Mouse (Mus musculus): ENCODE data around the gene Dll4. TPM values are rescaled to one million over a fixed set of nuclear protein-coding genes. Genes with fewer than 3 reads are reported as not detected.
A peak's percentile ranks its signal among the peaks of the same experiment; 100 is the strongest.

The Dll4 gene
- total RNA-seq (2021) = 1 to 10 TPM; 2.3 to 4.0 TPM

DNA sequence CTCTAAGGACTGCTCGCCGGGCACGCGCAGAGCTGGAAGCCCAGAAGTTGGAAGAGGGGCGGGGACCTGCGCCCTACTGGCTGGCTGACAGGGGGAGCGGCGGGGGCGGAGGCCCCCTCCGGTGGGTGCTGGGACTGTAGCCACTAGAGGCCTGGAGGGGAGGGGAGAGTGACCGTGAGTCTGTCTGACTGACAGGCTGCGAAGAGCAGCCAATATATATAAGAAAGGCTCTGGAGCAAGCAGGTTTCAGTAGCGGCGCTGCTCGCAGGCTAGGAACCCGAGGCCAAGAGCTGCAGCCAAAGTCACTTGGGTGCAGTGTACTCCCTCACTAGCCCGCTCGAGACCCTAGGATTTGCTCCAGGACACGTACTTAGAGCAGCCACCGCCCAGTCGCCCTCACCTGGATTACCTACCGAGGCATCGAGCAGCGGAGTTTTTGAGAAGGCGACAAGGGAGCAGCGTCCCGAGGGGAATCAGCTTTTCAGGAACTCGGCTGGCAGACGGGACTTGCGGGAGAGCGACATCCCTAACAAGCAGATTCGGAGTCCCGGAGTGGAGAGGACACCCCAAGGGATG, at the start of gene Dll4:
Gene Dll4 (plus strand): TSS at position 217 of the 576 bp plus-strand sequence.
- intact Hi-C loops (cut with DNase I) = no loop called here
- no peak for DNase-seq (ENCODE audit: low spot score in 2 of 2)

DNA sequence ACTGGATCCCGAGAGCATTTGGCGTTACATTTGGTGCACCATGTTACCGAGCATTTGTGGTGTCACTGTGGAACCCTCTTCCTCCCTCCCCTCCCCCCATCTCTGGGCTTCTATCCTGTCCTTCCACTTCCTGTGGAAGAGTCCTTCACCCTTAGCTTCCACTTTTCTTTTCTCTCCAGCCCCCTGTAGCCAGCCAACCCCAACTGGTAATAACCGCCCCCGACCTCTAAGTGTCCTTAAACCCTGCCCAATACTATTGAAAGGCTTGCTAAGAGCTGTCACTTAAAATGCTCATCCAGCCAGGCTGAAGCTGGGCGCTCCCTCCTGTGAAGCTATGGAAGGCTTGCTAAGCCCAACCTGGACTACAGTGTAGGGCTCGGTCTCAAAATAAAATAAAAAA, 48.7 kb upstream of the Dll4 start:
- intact Hi-C loops (cut with DNase I) = no loop called here
- no peak for DNase-seq (ENCODE audit: low spot score in 2 of 2)

DNA sequence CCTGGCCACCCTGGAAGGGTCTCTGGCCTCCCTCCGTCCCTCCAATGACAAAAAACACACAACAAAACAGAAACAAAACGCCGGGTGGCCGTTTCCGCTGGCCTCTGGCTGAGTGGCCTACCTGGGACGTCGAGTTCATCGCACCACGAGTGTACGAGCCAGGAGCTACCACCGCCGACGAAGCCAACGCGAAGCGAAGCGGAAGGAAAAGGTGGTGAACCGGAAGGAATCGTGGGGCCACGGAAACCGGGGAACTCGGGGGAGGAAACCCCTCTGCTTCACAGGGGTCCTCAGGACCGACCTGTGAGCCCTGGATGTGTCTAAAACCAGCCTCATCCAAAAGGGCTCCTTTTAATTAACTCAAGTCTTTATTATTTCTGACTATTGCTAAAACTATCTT, 47.8 kb upstream of the Dll4 start:
- no peak for DNase-seq (ENCODE audit: low spot score in 2 of 2)
- intact Hi-C loops (cut with DNase I) = no loop called here

DNA sequence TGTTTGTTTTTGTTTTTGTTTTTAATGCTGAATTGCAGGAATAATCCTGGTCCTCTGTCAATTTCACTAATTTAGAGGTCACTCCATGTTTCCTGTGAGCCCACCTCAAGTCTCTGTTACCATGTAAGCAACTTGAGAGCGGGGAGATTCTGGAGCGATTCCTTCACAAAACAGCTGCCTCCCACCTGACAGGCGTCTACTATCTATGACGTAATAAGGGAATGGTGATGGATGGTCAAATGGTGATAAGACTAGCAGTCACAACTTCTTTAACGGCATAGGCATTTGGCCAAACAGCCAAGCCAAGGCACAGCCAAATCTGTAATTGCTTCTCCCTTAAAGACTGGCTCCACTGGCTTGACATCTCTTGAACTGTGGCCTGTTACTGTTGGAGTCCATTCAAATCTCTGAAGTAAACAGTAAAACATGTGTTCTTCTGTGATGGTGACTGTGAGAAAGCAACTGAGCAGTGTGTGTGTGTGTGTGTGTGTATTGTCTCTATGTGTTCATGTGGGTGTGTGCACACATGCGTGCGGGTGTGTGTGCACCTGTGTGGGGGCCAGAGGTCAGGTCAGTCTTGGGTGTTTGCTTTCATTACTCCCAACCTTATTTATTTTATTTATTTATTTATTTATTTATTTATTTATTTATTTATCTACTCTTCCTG, 43.6 kb upstream of the Dll4 start:
- intact Hi-C loops (cut with DNase I) = no loop called here
- DNase-seq (ENCODE audit: low spot score in 2 of 2) = no peak

DNA sequence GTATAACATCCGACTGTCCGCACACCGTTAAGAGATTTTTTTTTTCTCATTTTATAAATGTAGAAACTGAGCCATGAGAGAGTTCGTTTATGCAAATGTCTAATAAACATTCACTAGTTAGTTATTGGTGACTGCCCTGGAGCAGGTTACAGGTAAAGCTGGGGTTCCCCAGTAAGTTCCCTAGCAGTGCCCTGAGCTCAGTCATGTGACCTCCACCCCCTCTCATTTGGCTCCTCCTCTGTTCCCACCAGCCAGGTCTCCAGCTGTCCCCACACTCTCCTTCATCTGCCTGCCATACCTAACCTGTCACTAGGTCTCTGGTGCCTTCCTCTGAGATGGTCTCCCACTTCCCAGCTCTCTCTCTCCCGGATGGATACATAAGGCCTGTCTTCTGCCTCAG, 38.2 kb upstream of the Dll4 start:
- intact Hi-C loops (cut with DNase I) = no loop called here
- no peak for DNase-seq (ENCODE audit: low spot score in 2 of 2)

DNA sequence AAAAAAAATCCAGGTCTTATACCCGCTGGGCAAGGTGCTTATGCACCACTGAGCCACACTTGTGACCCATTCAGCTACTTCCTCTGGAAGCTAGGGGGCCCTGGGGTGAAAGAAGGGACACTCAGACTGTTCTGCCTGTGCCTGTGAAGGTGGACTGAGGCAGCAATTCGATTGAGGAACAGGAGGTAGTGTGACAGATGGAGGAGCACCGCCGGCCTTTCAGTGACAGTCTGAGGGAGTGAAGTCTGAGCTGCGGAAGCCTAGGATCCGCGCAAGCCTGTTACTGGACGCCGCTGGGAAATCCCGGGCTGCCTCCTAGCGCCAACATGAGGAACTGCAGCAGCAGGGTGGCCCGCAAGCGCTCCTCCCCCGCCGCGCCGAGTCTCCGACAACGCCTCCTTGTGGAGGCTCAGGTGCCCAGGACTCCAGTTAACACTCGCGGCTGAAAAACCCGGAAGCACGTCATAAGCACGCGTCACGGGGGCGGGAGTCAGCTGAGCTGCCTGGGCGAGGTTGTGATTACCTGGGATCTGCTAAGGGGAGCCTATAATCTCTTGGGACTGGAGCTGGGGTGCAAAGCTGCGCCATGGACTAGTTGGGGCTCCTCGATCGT, 37.2 kb upstream of the Dll4 start, which contains the start of gene Vps18:
Gene Vps18 (plus strand): TSS at position 471 of the 613 bp plus-strand sequence.
- intact Hi-C loops (cut with DNase I) = loop anchor here (1.0 kb wide), 2 partner anchors 38 to 80 kb away; partner anchors contain the start of genes Dnajc17 and Zfyve19

DNA sequence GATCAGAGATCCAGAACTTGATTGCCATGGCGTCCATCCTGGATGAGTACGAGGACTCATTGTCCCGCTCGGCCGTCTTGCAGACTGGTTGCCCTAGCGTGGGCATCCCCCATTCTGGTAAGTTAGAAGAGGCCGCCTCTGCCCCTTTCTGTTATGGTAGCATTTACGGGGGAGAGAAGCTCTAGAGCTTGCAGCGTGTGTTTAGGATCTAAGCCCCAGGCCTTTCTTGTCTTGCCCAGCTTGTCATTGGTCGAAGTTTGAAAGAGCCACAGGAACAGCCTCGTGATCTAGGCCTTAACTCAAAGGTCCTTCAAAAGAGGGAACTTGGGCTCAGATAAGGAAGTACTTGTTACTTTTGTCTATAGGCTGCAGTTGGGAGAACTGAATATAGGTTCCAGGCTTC, 36.6 kb upstream of the Dll4 start:
- intact Hi-C loops (cut with DNase I) = no loop called here
- DNase-seq (ENCODE audit: low spot score in 2 of 2) = peak in 1 of 2 experiments; percentile 28

More for the DNA sequence above, 37.2 kb upstream of the Dll4 start, which contains the start of gene Vps18:
- peak; percentile 99 for DNase-seq (ENCODE audit: low spot score in 2 of 2)

DNA sequence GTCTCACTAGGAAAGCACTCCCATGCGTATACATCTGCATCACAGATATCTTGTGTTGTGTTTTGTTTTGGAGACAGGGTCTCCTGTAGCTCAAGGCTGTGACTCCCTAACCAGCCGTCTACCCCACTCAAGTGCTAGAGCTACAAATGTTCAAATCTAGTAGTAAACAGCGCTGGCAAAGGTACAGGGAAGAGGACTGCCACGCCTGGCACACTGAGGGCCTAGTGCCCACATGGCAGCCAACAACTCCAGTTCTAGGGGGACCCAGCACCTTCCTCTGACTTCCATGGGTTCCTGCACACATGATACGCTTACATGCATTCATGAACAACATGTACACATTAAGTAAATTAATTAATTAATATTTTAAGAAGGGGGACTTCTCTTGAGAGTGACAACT, 33.3 kb upstream of the Dll4 start:
- DNase-seq (ENCODE audit: low spot score in 2 of 2) = no peak
- intact Hi-C loops (cut with DNase I) = no loop called here

DNA sequence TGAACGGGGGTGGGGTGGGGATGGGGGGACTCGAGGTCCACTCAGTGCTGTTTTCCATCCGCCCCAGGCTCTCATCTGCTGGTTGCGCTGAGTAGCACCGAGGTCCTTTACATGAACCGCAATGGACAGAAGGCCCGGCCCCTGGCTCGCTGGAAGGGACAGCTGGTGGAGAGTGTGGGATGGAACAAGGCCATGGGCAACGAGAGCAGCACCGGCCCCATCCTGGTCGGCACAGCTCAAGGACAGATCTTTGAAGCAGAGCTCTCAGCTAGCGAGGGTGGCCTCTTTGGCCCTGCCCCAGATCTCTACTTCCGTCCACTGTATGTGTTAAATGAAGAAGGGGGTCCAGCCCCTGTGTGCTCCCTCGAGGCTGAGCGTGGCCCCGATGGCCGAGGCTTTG, 32.7 kb upstream of the Dll4 start:
- no peak for DNase-seq (ENCODE audit: low spot score in 2 of 2)
- intact Hi-C loops (cut with DNase I) = no loop called here

DNA sequence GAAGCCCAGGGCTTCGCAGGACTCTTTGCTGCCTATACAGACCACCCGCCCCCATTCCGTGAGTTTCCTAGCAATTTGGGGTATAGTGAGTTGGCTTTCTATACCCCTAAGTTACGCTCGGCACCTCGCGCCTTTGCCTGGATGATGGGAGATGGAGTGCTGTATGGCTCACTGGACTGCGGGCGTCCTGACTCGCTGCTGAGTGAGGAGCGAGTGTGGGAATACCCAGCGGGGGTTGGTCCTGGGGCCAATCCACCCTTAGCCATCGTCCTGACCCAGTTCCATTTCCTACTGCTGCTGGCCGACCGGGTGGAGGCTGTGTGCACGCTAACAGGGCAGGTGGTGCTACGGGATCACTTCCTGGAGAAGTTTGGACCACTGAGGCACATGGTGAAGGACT, 32.3 kb upstream of the Dll4 start:
- DNase-seq (ENCODE audit: low spot score in 2 of 2) = no peak
- intact Hi-C loops (cut with DNase I) = no loop called here

DNA sequence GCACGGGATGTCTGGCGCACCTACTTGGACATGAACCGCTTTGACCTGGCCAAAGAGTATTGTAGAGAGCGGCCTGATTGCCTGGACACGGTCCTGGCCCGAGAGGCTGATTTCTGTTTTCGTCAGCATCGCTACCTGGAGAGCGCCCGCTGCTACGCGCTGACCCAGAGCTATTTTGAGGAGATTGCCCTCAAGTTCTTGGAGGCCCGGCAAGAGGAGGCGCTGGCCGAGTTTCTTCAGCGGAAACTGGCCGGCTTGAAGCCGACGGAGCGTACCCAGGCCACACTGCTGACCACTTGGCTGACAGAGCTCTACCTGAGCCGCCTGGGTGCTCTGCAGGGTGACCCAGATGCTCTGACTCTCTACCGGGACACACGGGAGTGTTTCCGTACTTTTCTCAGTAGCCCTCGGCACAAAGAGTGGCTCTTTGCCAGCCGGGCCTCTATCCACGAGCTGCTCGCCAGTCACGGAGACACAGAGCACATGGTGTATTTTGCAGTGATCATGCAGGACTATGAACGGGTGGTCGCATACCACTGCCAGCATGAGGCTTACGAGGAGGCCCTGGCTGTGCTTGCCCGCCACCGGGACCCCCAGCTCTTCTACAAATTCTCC, 31.7 kb upstream of the Dll4 start:
- no peak for DNase-seq (ENCODE audit: low spot score in 2 of 2)
- intact Hi-C loops (cut with DNase I) = no loop called here

DNA sequence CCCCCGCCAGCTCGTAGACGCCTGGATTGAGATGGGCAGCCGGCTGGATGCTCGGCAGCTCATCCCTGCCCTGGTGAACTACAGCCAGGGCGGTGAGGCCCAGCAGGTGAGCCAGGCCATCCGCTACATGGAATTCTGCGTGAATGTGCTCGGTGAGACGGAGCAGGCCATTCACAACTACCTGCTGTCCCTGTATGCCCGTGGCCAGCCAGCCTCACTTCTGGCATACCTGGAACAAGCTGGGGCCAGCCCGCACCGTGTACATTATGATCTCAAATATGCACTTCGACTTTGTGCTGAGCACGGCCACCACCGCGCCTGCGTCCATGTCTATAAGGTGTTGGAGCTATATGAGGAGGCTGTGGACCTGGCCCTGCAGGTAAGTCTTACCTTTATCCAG, 31.2 kb upstream of the Dll4 start:
- no peak for DNase-seq (ENCODE audit: low spot score in 2 of 2)
- intact Hi-C loops (cut with DNase I) = no loop called here

DNA sequence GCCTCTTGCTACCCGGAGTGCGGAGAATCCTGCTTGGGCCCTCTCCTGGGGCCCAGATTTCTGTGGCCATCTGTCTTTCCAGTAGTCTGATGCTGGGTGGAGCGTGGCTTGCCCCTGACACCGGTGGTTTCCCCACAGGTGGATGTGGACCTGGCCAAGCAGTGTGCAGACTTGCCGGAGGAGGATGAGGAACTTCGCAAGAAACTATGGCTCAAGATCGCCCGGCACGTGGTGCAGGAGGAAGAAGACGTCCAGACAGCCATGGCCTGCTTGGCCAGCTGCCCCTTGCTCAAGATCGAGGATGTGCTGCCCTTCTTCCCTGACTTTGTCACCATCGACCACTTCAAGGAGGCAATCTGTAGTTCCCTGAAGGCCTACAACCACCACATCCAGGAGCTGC, 28.8 kb upstream of the Dll4 start:
- intact Hi-C loops (cut with DNase I) = no loop called here
- DNase-seq (ENCODE audit: low spot score in 2 of 2) = no peak

DNA sequence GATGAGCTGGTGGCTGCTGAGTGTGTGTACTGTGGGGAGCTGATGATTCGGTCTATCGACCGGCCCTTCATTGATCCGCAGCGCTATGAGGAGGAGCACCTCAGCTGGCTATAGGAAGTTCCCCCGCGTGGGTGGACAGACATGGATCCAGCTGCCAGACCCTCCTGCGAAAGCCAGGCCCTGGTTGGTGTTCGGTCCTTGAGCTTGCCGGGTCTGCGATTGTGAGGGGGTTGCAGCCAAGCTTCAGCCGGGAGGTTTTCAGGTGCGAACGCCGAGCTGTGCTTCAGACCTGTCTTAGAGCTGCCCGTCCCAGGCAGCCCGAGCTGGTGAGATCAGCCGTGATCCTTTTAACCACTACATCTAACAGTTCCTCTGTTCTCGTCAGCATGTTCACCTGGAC, 28.1 kb upstream of the Dll4 start:
- intact Hi-C loops (cut with DNase I) = no loop called here
- no peak for DNase-seq (ENCODE audit: low spot score in 2 of 2)

DNA sequence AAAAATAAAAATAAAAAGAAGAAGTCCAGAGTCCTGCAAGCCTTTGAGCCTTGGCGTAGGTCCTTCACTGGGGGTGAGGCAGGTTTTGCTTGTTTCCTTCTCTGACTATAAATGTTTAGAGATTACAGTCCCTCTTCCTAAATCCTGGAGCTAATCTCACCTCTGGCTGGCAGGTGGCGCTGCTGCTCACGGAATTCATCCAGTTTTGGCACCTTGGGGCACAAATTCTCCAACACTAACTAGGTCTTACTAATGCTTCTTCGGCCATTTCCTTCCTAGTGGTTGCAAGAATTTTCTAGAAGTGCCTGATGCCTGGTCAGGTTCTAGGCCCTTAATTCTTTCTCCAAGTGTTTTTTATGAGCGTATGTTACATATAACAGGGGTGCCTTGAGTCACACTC, 27.3 kb upstream of the Dll4 start:
- DNase-seq (ENCODE audit: low spot score in 2 of 2) = peak; percentile 54 to 59
- intact Hi-C loops (cut with DNase I) = loop anchor here (1.0 kb wide), 1 partner anchor 116 kb away; no protein-coding TSS in a partner anchor

DNA sequence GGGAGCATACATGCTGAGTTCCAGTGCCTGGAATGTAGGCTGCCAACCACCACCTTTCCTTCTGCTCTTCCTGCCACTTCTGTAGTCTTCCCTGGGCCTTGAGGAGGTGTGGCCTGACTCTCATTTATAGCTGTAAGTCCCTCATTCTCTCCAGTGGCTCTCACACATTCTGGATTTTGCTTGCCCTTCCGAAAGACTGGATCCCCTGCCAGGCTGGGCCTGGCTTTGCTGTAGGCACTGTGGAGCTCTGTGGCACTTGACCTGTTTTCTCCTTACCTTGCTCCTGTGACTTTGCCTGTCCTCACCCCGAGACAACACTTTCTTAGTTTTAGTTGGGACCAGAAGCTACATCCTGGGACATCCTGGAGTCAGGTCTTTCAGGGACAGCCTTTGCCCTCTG, 26.7 kb upstream of the Dll4 start:
- no peak for DNase-seq (ENCODE audit: low spot score in 2 of 2)
- intact Hi-C loops (cut with DNase I) = loop anchor here (1.0 kb wide), 1 partner anchor 115 kb away; no protein-coding TSS in a partner anchor

DNA sequence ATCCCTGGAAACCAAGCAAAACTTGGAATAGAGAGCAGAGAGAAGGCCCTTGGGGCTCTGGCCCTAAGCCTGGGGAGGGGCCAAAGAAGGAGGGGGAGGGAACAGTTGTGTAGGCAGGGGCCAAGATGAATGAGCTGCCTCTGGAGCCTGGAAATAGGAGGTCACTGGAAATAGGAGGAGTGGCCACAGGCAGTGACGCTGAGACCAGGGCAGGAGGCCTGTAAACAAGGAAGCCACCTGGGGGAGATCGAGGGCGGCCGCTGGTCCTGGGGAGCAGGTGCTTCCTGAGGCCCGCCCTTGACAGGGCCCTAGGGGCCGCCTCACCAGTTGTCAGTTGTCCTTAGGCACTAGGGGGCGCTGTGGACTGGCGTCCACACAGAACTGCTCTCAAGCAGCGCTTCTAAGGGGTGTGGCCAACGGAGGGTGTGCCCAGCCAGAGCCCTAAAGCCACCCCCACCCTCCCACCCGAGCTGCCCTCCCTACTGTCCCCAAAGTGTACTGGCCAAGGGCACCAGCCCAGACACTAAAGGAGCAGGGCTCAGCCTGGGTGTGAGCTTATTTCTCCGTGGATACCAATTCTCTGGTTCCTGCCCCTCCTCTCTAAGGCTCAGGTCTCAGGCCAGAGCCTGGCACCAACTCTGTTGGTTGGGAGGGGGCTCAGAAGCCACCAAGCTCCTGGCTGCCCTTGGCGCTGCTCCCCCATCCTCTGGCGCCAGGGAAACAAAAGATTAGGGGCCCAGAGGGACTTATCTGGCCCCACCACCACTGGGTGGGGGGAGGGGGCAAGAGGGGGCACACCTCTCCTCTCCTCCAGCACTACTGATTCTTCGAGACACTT, 25.4 kb upstream of the Dll4 start:
- intact Hi-C loops (cut with DNase I) = loop anchor here (1.0 to 5.0 kb wide), 2 partner anchors 27 to 222 kb away; no protein-coding TSS in a partner anchor
- DNase-seq (ENCODE audit: low spot score in 2 of 2) = peak in 1 of 2 experiments; percentile 31

DNA sequence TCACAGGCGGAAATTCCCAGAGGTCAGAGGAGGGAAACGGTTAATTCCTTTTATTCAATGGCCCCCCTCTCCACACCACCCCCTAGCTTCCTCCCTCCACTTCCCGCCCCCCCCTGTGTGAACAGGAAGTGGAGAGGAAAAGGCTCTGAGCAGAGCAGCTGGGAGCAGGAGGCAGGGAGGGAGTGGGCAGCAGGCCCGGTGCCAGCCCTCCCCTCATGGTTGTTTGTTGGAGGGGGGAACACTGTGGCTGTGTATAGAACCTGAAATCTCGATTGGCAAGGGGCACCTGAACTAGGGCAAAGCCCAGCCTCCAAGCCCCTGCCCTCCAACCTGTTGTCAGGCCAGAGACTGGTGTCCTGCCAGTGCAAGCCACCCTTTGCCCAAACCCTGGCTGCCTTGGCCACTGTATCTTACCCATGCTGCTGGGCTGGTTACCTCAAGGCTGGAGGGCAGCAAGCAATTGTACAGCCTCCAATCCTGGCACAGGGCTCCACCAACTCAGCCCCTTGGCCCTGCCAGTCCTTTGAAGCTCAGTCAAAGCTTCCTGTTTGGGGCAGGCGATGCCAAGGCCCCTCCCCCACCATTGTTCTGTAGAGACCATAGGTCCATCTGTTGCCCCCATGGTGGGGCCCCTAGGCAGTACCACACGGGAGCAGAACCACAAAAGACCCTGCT, 24.6 kb upstream of the Dll4 start:
- DNase-seq (ENCODE audit: low spot score in 2 of 2) = no peak
- intact Hi-C loops (cut with DNase I) = loop anchor here (1.0 to 5.0 kb wide), 2 partner anchors 26 to 221 kb away; no protein-coding TSS in a partner anchor

DNA sequence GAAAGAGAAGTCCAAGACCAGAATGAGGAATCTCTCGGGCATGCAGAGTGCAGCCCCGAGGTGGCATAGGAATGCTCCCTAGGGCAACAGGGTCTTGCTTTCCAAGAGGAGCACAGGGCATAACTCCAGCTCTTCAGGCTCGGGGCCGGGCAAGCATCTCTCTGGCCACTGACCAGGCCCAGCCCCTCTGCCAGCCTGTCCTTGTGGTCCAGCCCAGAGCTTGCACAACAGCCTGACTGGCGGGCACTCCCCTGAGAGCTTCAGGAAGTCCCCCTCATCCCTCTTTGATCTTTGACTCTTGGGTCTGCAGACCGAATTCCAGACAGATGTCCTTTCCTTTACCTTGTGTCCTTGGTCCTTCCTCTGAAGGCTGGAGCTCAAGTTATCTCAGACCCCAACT, 22.7 kb upstream of the Dll4 start:
- intact Hi-C loops (cut with DNase I) = loop anchor here (5.0 kb wide), 1 partner anchor 219 kb away; no protein-coding TSS in a partner anchor
- no peak for DNase-seq (ENCODE audit: low spot score in 2 of 2)
